Mouse (Mus musculus) heart, embryonic 13.5 days (tissue): ENCODE results near the gene Ksr1. TPM values are rescaled to one million over a fixed set of nuclear protein-coding genes. Genes with fewer than 3 reads are reported as not detected.

Source experiments
- ATAC-seq: fragments of 200-750 bp; cut with Nextera tagmentation; 2 replicates; pipeline ENCODE4 v1.8.0; 2017; ENCODE audit warnings: moderate TSS enrichment; ENCODE audit not compliant: insufficient number of reproducible peaks, low FRiP score, low TSS enrichment; ENCODE audit errors: extremely low read depth
- H3K27ac ChIP-seq: fragments of 300-500 bp; sonication (generic); replicated peaks from 2 replicates; pipeline ENCODE4 v1.5.1; 2015; ENCODE audit warnings: moderate library complexity, mild to moderate bottlenecking, inconsistent platforms
- H3K27me3 ChIP-seq: fragments of 300-500 bp; sonication (generic); replicated peaks from 2 replicates; pipeline ENCODE4 v1.6.1; 2015; ENCODE audit warnings: mild to moderate bottlenecking, inconsistent platforms
- H3K36me3 ChIP-seq: fragments of 300-500 bp; sonication (generic); 2 replicates; pipeline ENCODE4 v1.6.1; 2015; ENCODE audit warnings: mild to moderate bottlenecking, inconsistent platforms
- H3K4me1 ChIP-seq: fragments of 300-500 bp; sonication (generic); 2 replicates; pipeline ENCODE4 v1.6.1; 2015; ENCODE audit warnings: inconsistent platforms
- H3K4me2 ChIP-seq: fragments of 300-500 bp; sonication (generic); 2 replicates; pipeline ENCODE4 v1.6.1; 2015; ENCODE audit warnings: inconsistent platforms, mild to moderate bottlenecking, moderate library complexity
- H3K4me3 ChIP-seq: fragments of 300-500 bp; sonication (generic); 2 replicates; pipeline ENCODE4 v1.5.1; 2015; ENCODE audit warnings: moderate library complexity, mild to moderate bottlenecking, inconsistent platforms
- H3K9ac ChIP-seq: fragments of 300-500 bp; sonication (generic); 2 replicates; pipeline ENCODE4 v1.6.1; 2015; ENCODE audit warnings: inconsistent platforms, mild to moderate bottlenecking, moderate library complexity
- H3K9me3 ChIP-seq: fragments of 300-500 bp; sonication (generic); 2 replicates; pipeline ENCODE4 v1.6.1; 2016; ENCODE audit warnings: inconsistent platforms
- WGBS: fragments of 180-500 bp; shearing (Covaris S2); methylation state at CpG from one replicate; pipeline ENCODE4 v1.1.7; 2015; ENCODE audit warnings: mixed read lengths; 5-methylcytosine and 5-hydroxymethylcytosine counted together
- polyA plus RNA-seq: library from polyadenylated mRNA; unstranded; fragments of >200 nt; fragmentation: Nextera tagmentation; extraction: Ambion mirVana; gene quantifications from 2 replicates; pipeline ENCODE4 v1.2.1, GENCODE M21; 2015

Gene Ksr1
- polyA plus RNA-seq, 1 experiment from 2014 or later: 2.4 TPM

DNA sequence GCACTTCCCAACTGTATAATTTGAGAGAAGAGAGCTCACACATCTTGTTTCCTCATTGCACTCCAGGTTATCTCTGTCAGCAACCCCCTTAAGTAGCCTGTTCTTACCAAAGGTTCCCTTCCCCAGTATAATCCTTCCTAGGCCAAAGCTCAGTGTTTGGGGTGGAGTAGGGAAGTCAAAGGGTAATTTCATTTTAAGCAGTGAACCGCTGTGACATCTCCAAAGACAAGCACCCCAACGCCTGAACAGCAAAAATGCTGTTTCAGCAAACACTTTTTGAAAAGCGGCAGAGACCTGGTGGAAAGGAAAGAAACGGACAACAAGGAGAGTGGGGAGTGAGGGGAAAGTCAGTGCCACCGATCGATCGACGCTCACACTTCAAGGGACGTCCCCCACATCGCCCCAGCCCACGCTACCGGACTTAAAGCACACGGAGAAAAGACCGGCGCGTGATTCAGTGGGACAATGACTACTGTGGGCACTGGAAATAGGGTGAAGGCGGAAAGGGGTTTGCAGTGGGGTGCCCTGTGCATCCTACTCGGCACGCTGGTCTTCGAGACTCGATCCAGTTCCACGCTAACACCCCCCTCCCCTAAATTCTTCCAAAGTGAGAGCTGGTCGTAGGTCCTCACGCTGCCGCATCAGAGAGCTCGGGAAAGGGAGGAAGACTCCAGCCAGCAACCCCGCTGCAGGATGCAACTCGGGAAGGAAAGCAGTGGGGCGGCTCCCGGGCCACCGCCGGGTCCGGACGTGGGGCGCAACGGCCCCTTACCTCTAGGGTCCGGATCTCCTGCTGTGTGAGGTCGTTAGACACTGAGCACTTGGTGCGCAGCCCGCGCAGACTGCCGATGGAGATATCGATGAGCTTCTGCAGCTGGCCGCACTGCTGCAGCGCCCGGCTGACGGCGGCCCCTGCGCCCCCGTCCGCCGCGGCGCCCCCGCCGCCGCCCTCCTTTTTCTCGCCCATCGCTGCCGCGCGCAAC, 633 bp downstream of the Ksr1 start:
- peak overlapping the region; percentile 85 for H3K4me3 ChIP-seq
- H3K4me1 ChIP-seq: peaks cover 56% of the 10 kb centered on the region
- H3K9me3 ChIP-seq: no peaks in the 10 kb centered on the region
- H3K36me3 ChIP-seq: no peaks in the 10 kb centered on the region
- H3K9ac ChIP-seq: peak overlapping the region; percentile 96
- 1% methylated on average over 62 of the region's 62 CpGs for WGBS
- no peak for ATAC-seq
- peak overlapping the region; percentile 91 for H3K27ac ChIP-seq
- peak overlapping the region; percentile 85 for H3K4me2 ChIP-seq
- no peaks in the 10 kb centered on the region for H3K27me3 ChIP-seq

- H3K27me3 ChIP-seq: no peaks in the 10 kb centered on the region
- peak overlapping the region; percentile 85 for H3K4me3 ChIP-seq
- peak overlapping the region; percentile 85 for H3K4me2 ChIP-seq
- peaks cover 62% of the 10 kb centered on the region for H3K4me1 ChIP-seq
- no peaks in the 10 kb centered on the region for H3K36me3 ChIP-seq
- no peak for ATAC-seq
- peak overlapping the region; percentile 96 for H3K9ac ChIP-seq
- 58% methylated on average over 1 of the region's 1 CpGs for WGBS
- no peak overlapping the region for H3K27ac ChIP-seq
- no peaks in the 10 kb centered on the region for H3K9me3 ChIP-seq
These were observed 1.5 kb downstream of the Ksr1 start for GRCm38 (mm10) chr11:79144741-79145140.

GRCm38 (mm10) chr11:79144043-79144591, 2.1 kb downstream of the Ksr1 start:
- no peaks in the 10 kb centered on the region for H3K9me3 ChIP-seq
- no peaks in the 10 kb centered on the region for H3K36me3 ChIP-seq
- no peak overlapping the region for H3K27ac ChIP-seq
- H3K4me1 ChIP-seq: peaks cover 62% of the 10 kb centered on the region
- peak overlapping the region; percentile 96; the same call in 1 of the 2 replicates for H3K9ac ChIP-seq
- peak overlapping the region; percentile 85 for H3K4me3 ChIP-seq
- no peak for ATAC-seq
- peak overlapping the region; percentile 85 for H3K4me2 ChIP-seq
- no peaks in the 10 kb centered on the region for H3K27me3 ChIP-seq
- 73% methylated on average over 2 of the region's 2 CpGs for WGBS

DNA sequence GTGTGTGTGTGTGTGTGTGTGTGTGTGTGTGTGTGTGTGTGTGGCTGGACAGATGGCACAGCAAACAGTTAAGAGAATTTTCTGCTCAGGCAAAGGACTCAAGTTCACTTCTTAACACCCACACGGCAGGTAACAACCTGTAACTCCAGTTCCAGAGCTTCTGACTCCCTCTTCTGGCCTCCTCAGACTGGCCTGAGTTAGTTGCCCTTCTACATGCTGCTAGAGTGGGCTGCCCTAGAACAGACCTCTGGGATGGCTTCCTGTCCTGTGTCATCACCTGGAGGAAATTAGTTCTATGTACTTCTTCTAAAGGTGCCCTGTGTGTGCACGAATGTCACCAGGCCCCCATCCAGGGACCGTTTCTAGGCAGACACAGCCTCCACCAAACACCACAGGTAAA, 2.9 kb downstream of the Ksr1 start:
- no peak for ATAC-seq
- Histone ChIP-seq H3K27ac (no peak overlapping the region), H3K36me3 (no peaks in the 10 kb centered on the region), H3K27me3 (no peaks in the 10 kb centered on the region), H3K4me2 (peak overlapping the region; percentile 85), H3K9ac (no peak overlapping the region), H3K4me3 (no peak overlapping the region), H3K4me1 (peaks cover 70% of the 10 kb centered on the region), H3K9me3 (no peaks in the 10 kb centered on the region)
- 79% methylated on average over 3 of the region's 3 CpGs for WGBS

- Histone ChIP-seq H3K9me3 (no peaks in the 10 kb centered on the region), H3K4me3 (no peak overlapping the region), H3K36me3 (no peaks in the 10 kb centered on the region), H3K4me1 (peaks cover 76% of the 10 kb centered on the region), H3K9ac (peak overlapping the region; percentile 42; the same call in 1 of the 2 replicates), H3K27ac (peak overlapping the region; percentile 77), H3K27me3 (no peaks in the 10 kb centered on the region), H3K4me2 (0 out of 2 replicates have a peak overlapping the region, but pooled peaks have one; percentile 40)
- WGBS: 85% methylated on average over 11 of the region's 11 CpGs
- ATAC-seq: no peak
These were observed 3.8 kb downstream of the Ksr1 start for GRCm38 (mm10) chr11:79142381-79142780.

- 0 out of 2 replicates have a peak, but pooled peaks cover 2% of the 10 kb centered on the region for H3K36me3 ChIP-seq
- 0 out of 2 replicates have a peak overlapping the region, but pooled peaks have one; percentile 9 for H3K4me3 ChIP-seq
- H3K4me2 ChIP-seq: peak overlapping the region; percentile 40
- no peak for ATAC-seq
- H3K9ac ChIP-seq: peak overlapping the region; percentile 42; the same call in 1 of the 2 replicates
- no peaks in the 10 kb centered on the region for H3K27me3 ChIP-seq
- H3K9me3 ChIP-seq: no peaks in the 10 kb centered on the region
- peak overlapping the region; percentile 77 for H3K27ac ChIP-seq
- peaks cover 74% of the 10 kb centered on the region for H3K4me1 ChIP-seq
- WGBS: 14% methylated on average over 11 of the region's 11 CpGs
These were observed 4.7 kb downstream of the Ksr1 start for GRCm38 (mm10) chr11:79141235-79142109.

GRCm38 (mm10) chr11:79140511-79140888, 5.7 kb downstream of the Ksr1 start:
- Histone ChIP-seq H3K27me3 (no peaks in the 10 kb centered on the region), H3K4me1 (peaks cover 84% of the 10 kb centered on the region), H3K9me3 (no peaks in the 10 kb centered on the region), H3K4me2 (no peak overlapping the region), H3K27ac (peak overlapping the region; percentile 77), H3K9ac (no peak overlapping the region), H3K36me3 (0 out of 2 replicates have a peak, but pooled peaks cover 2% of the 10 kb centered on the region), H3K4me3 (no peak overlapping the region)
- ATAC-seq: no peak
- WGBS: 83% methylated on average over 6 of the region's 6 CpGs

- Histone ChIP-seq H3K9me3 (no peaks in the 10 kb centered on the region), H3K27ac (peak overlapping the region; percentile 77), H3K9ac (no peak overlapping the region), H3K27me3 (no peaks in the 10 kb centered on the region), H3K36me3 (0 out of 2 replicates have a peak, but pooled peaks cover 2% of the 10 kb centered on the region), H3K4me2 (no peak overlapping the region), H3K4me1 (peaks cover 84% of the 10 kb centered on the region), H3K4me3 (no peak overlapping the region)
- ATAC-seq: no peak
- 78% methylated on average over 11 of the region's 11 CpGs for WGBS
These were observed 6.2 kb downstream of the Ksr1 start for GRCm38 (mm10) chr11:79139878-79140510.

DNA sequence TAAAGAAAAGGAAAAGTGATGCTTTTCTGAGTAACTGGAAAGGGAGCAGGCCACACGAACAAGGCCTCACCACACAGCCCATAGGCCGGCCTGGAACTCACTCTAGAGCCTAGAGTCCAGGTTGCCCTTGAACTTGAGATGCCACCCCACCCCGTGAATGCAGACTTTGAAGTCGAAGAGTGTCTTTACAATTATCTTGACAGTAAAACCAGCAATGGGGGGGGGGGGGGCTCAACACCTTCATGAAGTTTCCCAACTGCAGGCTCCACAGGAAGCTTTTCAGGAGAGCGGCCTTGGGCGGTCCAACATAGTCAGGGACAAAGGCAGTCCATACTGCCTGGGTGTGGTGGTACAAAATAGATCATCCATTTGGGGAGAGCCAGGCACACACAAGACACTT, 7.6 kb downstream of the Ksr1 start:
- H3K9me3 ChIP-seq: no peaks in the 10 kb centered on the region
- ATAC-seq: no peak
- H3K4me2 ChIP-seq: no peak overlapping the region
- no peaks in the 10 kb centered on the region for H3K27me3 ChIP-seq
- H3K36me3 ChIP-seq: 0 out of 2 replicates have a peak, but pooled peaks cover 2% of the 10 kb centered on the region
- H3K4me1 ChIP-seq: peaks cover 84% of the 10 kb centered on the region
- H3K9ac ChIP-seq: no peak overlapping the region
- no peak overlapping the region for H3K4me3 ChIP-seq
- peak overlapping the region; percentile 24; the same call in 1 of the 2 replicates for H3K27ac ChIP-seq
- 69% methylated on average over 6 of the region's 6 CpGs for WGBS

DNA sequence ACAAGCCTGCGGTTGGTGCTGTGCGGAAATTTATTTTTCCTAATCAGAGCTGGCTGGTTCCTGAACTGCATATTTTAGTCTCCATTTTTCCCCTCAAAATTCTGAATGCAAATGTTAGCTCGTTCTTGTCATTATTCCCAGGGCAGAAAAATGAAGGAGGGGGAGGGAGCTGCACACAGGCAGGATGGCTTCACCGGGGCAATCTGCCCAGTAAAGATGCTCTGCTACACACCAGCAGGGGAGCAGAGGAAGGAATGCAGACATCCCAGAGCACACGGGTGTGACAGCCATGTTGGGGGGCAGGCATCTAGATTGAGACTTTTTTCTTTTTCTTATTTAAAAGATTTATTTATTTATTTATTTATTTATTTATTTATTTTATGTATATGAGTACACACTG, 9.0 kb downstream of the Ksr1 start:
- Histone ChIP-seq H3K9ac (no peak overlapping the region), H3K9me3 (no peaks in the 10 kb centered on the region), H3K27me3 (no peaks in the 10 kb centered on the region), H3K36me3 (0 out of 2 replicates have a peak, but pooled peaks cover 2% of the 10 kb centered on the region), H3K4me3 (no peak overlapping the region), H3K4me2 (no peak overlapping the region), H3K4me1 (peaks cover 84% of the 10 kb centered on the region), H3K27ac (no peak overlapping the region)
- no peak for ATAC-seq
- WGBS: 75% methylated on average over 5 of the region's 5 CpGs
